Mouse (Mus musculus) lung, postnatal 36 days (tissue): ENCODE results near the gene Tnk1.

Source experiments
- DNase-seq: peaks from one replicate; pipeline ENCODE4 v3.0.0; 2022; ENCODE audit warnings: mixed read lengths

Gene Tnk1

GRCm38 (mm10) chr11:69801379-69801977 is 57.1 kb downstream of the Tnk1 start, which contains the start of gene Fgf11:
Gene Fgf11 (minus strand): TSS chr11:69801857.
- no peak for DNase-seq
